Mouse (Mus musculus) A20 (cell line): ENCODE results near the gene Nell2.

Experiments
- DNase-seq: peaks from one replicate; pipeline ENCODE4 v3.0.0-alpha.2; 2011; ENCODE audit warnings: low read depth, low spot score

The Nell2 gene

GRCm38 (mm10) chr15:95354806-95355205, 173.6 kb downstream of the Nell2 start:
- no peak for DNase-seq

GRCm38 (mm10) chr15:95334323-95335296, 193.7 kb downstream of the Nell2 start:
- no peak for DNase-seq

GRCm38 (mm10) chr15:95333229-95333628, 195.1 kb downstream of the Nell2 start:
- DNase-seq = no peak

GRCm38 (mm10) chr15:95330926-95331325, 197.4 kb downstream of the Nell2 start:
- no peak for DNase-seq

- no peak for DNase-seq
Observed at GRCm38 (mm10) chr15:95322744-95323143, 205.6 kb downstream of the Nell2 start.

GRCm38 (mm10) chr15:95316626-95317025, 211.7 kb downstream of the Nell2 start:
- DNase-seq = no peak

- no peak for DNase-seq
Observed at GRCm38 (mm10) chr15:95314808-95315145, 213.6 kb downstream of the Nell2 start.

- no peak for DNase-seq
Observed at GRCm38 (mm10) chr15:95314121-95314807, 214.1 kb downstream of the Nell2 start.

- DNase-seq = no peak
Observed at GRCm38 (mm10) chr15:95313286-95313685, 215.1 kb downstream of the Nell2 start.

GRCm38 (mm10) chr15:95304102-95304501, 224.3 kb downstream of the Nell2 start:
- DNase-seq = no peak

- DNase-seq = no peak
Observed at GRCm38 (mm10) chr15:95296561-95296960, 231.8 kb downstream of the Nell2 start.

- no peak for DNase-seq
Observed at GRCm38 (mm10) chr15:95289047-95289446, 239.3 kb downstream of the Nell2 start.

GRCm38 (mm10) chr15:95285199-95285598, 243.2 kb downstream of the Nell2 start:
- no peak for DNase-seq

GRCm38 (mm10) chr15:95280986-95281385, 247.4 kb downstream of the Nell2 start:
- no peak for DNase-seq

- no peak for DNase-seq
Observed at GRCm38 (mm10) chr15:95278001-95278400, 250.4 kb downstream of the Nell2 start.

- no peak for DNase-seq
Observed at GRCm38 (mm10) chr15:95276556-95276955, 251.8 kb downstream of the Nell2 start.

- DNase-seq = no peak
Observed at GRCm38 (mm10) chr15:95275553-95275952, 252.8 kb downstream of the Nell2 start.

GRCm38 (mm10) chr15:95273236-95273635, 255.1 kb downstream of the Nell2 start:
- no peak for DNase-seq

- no peak for DNase-seq
Observed at GRCm38 (mm10) chr15:95272167-95272566, 256.2 kb downstream of the Nell2 start.

GRCm38 (mm10) chr15:95259671-95260450, 268.5 kb downstream of the Nell2 start:
- no peak for DNase-seq

GRCm38 (mm10) chr15:95257131-95257530, 271.2 kb downstream of the Nell2 start:
- no peak for DNase-seq

GRCm38 (mm10) chr15:95245516-95245915, 282.8 kb downstream of the Nell2 start:
- no peak for DNase-seq
